Mouse (Mus musculus) MEL (cell line): ENCODE results near the gene Bpifb9b. TPM values are rescaled to one million over a fixed set of nuclear protein-coding genes. Genes with fewer than 3 reads are reported as not detected.
"Not testable (repeated sequence)": the region's sequence is repeated elsewhere in the genome, so short reads cannot be mapped to it uniquely, and the experiment has no call there.

Source experiments
- DNase-seq: peaks from one replicate; pipeline ENCODE4 v3.0.0; 2011; ENCODE audit warnings: low read depth, low spot score
- H3K27ac ChIP-seq: 2 replicates; pipeline ENCODE4 v1.5.1; 2012; ENCODE audit warnings: low read depth, mild to moderate bottlenecking, control low read depth, low read length, moderate library complexity; ENCODE audit not compliant: control insufficient read depth
- H3K27me3 ChIP-seq, 2 experiments: fragments of 150-350 bp in 1 of 2; sonication (generic) in 1 of 2; 2 replicates each; pipeline ENCODE4 v1.6.1; 2012; ENCODE audit warnings: low read length in 2 of 2, mild to moderate bottlenecking in 2 of 2, improper control_type of control experiment in 1 of 2, moderate library complexity in 1 of 2; ENCODE audit not compliant: insufficient read depth in 2 of 2, control insufficient read depth in 1 of 2
- H3K36me3 ChIP-seq, 2 experiments: 2 replicates each; pipeline ENCODE4 v1.6.1; 2012 to 2014; ENCODE audit warnings: low read length in 2 of 2, improper control_type of control experiment in 1 of 2, inconsistent platforms in 1 of 2, mild to moderate bottlenecking in 1 of 2; ENCODE audit not compliant: insufficient read depth in 2 of 2, control insufficient read depth in 1 of 2
- H3K4me1 ChIP-seq, 2 experiments: fragments of 150-350 bp in 1 of 2; sonication (generic) in 1 of 2; 2 replicates each; pipeline ENCODE4 v1.6.1; 2012; ENCODE audit warnings: low read length in 2 of 2, improper control_type of control experiment in 1 of 2, mild to moderate bottlenecking in 1 of 2; ENCODE audit not compliant: insufficient read depth in 2 of 2, control insufficient read depth in 1 of 2
- H3K4me3 ChIP-seq, 2 experiments: fragments of 150-350 bp in 1 of 2; sonication (generic) in 1 of 2; 2 replicates each; pipeline ENCODE4 v1.5.1; 2012; ENCODE audit warnings: low read depth in 2 of 2, low read length in 2 of 2, mild to moderate bottlenecking in 2 of 2, moderate library complexity in 2 of 2, control low read depth in 1 of 2, improper control_type of control experiment in 1 of 2; ENCODE audit not compliant: control insufficient read depth in 1 of 2, insufficient read depth in 1 of 2
- H3K79me2 ChIP-seq: 2 replicates; pipeline ENCODE4 v1.6.1; 2012; ENCODE audit warnings: mild to moderate bottlenecking, low read length, moderate library complexity; ENCODE audit not compliant: control insufficient read depth, poor library complexity, insufficient read depth
- H3K9ac ChIP-seq: 2 replicates; pipeline ENCODE4 v1.6.1; 2012; ENCODE audit warnings: low read depth, mild to moderate bottlenecking, control low read depth, low read length, moderate library complexity; ENCODE audit not compliant: control insufficient read depth, poor library complexity, severe bottlenecking
- H3K9me3 ChIP-seq: fragments of 150-350 bp; sonication (generic); replicated peaks from 2 replicates; pipeline ENCODE4 v1.6.1; 2012; ENCODE audit warnings: mild to moderate bottlenecking, low read length, improper control_type of control experiment, moderate library complexity; ENCODE audit not compliant: insufficient read depth
- CTCF ChIP-seq, 3 experiments: IDR thresholded peaks in 2 of 3; conservative IDR thresholded peaks in 1 of 3; 2 replicates each; pipeline ENCODE4 v1.5.1; 2011 to 2012; ENCODE audit warnings: low read length in 3 of 3, low read depth in 2 of 3, mild to moderate bottlenecking in 2 of 3, improper control_type of control experiment in 1 of 3, inconsistent platforms in 1 of 3, mixed read lengths in 1 of 3, moderate library complexity in 1 of 3; ENCODE audit not compliant: control insufficient read depth in 1 of 3, insufficient read depth in 1 of 3, poor library complexity in 1 of 3, severe bottlenecking in 1 of 3
- MAFK ChIP-seq: IDR thresholded peaks from 2 replicates; pipeline ENCODE4 v1.6.1; 2011; ENCODE audit warnings: low read depth, mild to moderate bottlenecking, low read length, improper control_type of control experiment, borderline replicate concordance
- POLR2A ChIP-seq, 2 experiments: IDR thresholded peaks; 2 replicates each; pipeline ENCODE4 v1.6.1; 2011 to 2012; ENCODE audit warnings: low read length in 2 of 2, mild to moderate bottlenecking in 2 of 2, control low read depth in 1 of 2, improper control_type of control experiment in 1 of 2, low read depth in 1 of 2, moderate library complexity in 1 of 2; ENCODE audit not compliant: control insufficient read depth in 1 of 2, insufficient read depth in 1 of 2, poor library complexity in 1 of 2
- POLR2AphosphoS5 ChIP-seq: IDR thresholded peaks from 2 replicates; pipeline ENCODE4 v1.6.1; 2012; ENCODE audit warnings: low read depth, borderline replicate concordance, mild to moderate bottlenecking, inconsistent platforms, low read length, moderate library complexity, mixed read lengths
- TAL1 ChIP-seq: IDR thresholded peaks from 2 replicates; pipeline ENCODE4 v1.6.1; 2012; ENCODE audit warnings: mild to moderate bottlenecking, inconsistent platforms, low read length, moderate library complexity, mixed read lengths
- TCF12 ChIP-seq: IDR thresholded peaks from 2 replicates; pipeline ENCODE4 v1.6.1; 2014; ENCODE audit warnings: low read depth, mild to moderate bottlenecking, inconsistent platforms, low read length, improper control_type of control experiment, moderate library complexity
- polyA plus RNA-seq, 2 experiments: library from polyadenylated mRNA; stranded (reverse) in 1 of 2; unstranded in 1 of 2; fragments of >175 nt in 1 of 2; fragments of >200 nt in 1 of 2; gene quantifications; 2 replicates each; pipeline versions ENCODE4 v1.2.1 to v1.2.4; 2012; ENCODE audit warnings: low replicate concordance in 2 of 2, low read depth in 1 of 2; ENCODE audit not compliant: insufficient read length in 2 of 2, insufficient read depth in 1 of 2, missing spikeins in 1 of 2
- total RNA-seq: library from RNA; depleted of rRNA; stranded (reverse); fragments of 300-350 nt; gene quantifications from 2 replicates; pipeline ENCODE4 v1.2.3, GENCODE M21; 2012; rRNA removed

Gene Bpifb9b
- total RNA-seq (not detected in 2 replicates), polyA plus RNA-seq (not detected)

DNA sequence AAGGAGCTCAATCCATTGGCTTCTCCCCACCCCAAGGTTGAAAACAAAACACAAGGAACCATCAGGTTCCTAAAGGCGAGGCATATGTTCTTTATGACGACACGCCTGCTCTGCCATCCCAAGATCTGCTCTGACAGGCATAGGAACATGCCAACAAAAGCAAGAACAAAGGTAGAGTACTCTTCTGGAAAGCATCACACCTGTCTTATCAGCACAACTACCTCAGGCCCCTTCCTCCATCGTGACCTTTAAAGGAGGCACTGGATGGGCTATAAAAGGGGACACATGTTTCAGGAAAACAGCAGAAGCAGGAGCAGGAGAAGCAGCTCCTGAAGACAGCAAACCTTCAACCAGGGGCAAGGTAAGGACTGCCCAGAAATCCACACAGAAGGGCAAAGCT lies at the start of gene Bpifb9b:
TSS of gene Bpifb9b (plus strand) at position 301 of the 400 bp plus-strand sequence.
- H3K9ac ChIP-seq, H3K27ac ChIP-seq, H3K4me1 ChIP-seq, H3K9me3 ChIP-seq, DNase-seq, H3K4me3 ChIP-seq, H3K27me3 ChIP-seq, H3K36me3 ChIP-seq, H3K79me2 ChIP-seq: not testable (repeated sequence)

DNA sequence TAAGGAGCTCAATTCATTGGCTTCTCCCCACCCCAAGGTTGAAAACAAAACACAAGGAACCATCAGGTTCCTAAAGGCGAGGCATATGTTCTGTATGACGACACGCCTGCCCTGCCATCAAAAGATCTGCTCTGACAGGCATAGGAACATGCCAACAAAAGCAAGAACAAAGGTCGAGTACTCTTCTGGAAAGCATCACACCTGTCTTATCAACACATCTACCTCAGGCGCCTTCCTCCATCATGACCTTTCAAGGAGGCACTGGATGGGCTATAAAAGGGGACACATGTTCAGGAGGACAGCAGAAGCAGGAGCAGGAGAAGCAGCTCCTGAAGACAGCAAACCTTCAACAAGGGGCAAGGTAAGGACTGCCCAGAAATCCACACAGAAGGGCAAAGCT lies 49.5 kb upstream of the Bpifb9b start, which contains the start of gene Bpifb9a:
TSS of gene Bpifb9a (plus strand) at position 301 of the 400 bp plus-strand sequence.
- DNase-seq, H3K9me3 ChIP-seq, H3K27me3 ChIP-seq, H3K4me3 ChIP-seq, H3K4me1 ChIP-seq, H3K9ac ChIP-seq, H3K36me3 ChIP-seq, H3K27ac ChIP-seq, H3K79me2 ChIP-seq: not testable (repeated sequence)

DNA sequence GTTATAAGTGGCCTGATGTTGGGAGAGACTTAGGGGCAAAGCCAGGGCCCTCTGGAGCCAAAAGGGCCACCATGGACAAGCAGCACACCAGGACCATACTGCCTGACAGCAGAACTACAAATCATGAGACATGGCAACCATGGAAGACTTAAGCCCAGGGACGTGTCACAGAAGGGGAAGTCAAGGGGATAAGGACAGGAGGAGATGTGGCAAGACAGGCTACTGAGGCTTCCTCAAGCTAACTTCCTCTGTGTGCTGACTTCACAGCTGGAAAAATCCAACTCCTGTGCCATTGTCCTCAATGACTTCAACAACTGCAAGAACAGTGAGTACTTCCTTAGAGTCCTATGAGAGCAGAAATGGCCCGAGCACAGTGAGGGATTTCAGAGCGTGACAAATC lies 42.6 kb upstream of the Bpifb9b start:
- not testable (repeated sequence) for H3K4me1 ChIP-seq, DNase-seq

DNA sequence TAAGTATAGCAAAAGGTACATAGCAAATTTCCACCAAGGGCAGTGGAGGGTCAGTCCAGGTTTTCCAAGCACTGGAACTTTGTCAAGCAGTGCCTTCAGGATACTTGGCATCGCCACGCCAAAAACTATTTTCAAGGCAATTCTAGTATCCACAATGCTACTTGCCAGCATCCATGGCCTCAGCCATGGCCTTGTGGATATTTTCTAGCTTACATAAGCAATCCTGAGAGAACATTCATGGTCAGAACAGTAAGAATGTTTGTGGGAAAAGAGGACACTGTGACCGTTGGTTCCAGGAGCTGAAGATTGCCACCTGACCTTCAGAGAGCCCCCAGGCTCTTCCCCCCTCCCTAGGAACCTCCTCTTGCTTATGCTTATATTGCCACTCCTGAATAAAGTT lies 15.2 kb upstream of the Bpifb9b start:
- H3K9me3 ChIP-seq, H3K36me3 ChIP-seq, H3K9ac ChIP-seq, H3K27ac ChIP-seq, H3K4me1 ChIP-seq, H3K4me3 ChIP-seq, H3K79me2 ChIP-seq, DNase-seq, H3K27me3 ChIP-seq: not testable (repeated sequence)

More for the DNA sequence above, 42.6 kb upstream of the Bpifb9b start:
- H3K9me3 ChIP-seq, H3K36me3 ChIP-seq, H3K27ac ChIP-seq, H3K79me2 ChIP-seq, H3K27me3 ChIP-seq, H3K4me3 ChIP-seq, H3K9ac ChIP-seq: not testable (repeated sequence)

DNA sequence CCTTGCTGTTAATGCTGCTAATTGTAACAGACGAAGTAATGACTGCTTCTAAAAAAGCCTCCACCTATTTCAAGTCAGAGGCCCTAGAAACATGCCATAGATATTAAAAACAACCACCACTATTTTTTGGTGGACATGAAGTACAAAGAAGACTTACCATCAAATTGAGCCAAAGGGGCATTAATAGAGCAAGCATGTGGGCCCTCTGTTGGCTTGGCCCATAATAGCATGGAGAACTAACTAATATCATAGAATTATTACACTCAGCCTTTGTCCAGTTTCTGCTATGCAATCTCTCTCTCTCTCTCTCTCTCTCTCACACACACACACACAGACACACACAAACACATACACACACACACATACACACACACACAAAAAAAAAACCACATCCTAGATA lies 14.2 kb upstream of the Bpifb9b start:
- no peak overlapping the region for H3K4me3 ChIP-seq
- TF ChIP-seq POLR2AphosphoS5 (no peak), POLR2A (IDR thresholded peaks at IDR 0.05; ENCODE audit: control insufficient read depth in 1 of 2, insufficient read depth in 1 of 2, low read depth in 1 of 2, low read length in 2 of 2, poor library complexity in 1 of 2) (no peak), CTCF (IDR thresholded peaks at IDR 0.05 in 2 of 3, conservative IDR thresholded peaks at IDR 0.05 in 1 of 3; ENCODE audit: control insufficient read depth in 1 of 3, insufficient read depth in 1 of 3, low read depth in 2 of 3, low read length in 3 of 3, poor library complexity in 1 of 3, severe bottlenecking in 1 of 3) (no peak), TCF12 (no peak), MAFK (no peak), TAL1 (no peak)
- H3K9me3 ChIP-seq, result no peaks in the 10 kb centered on the region
- H3K4me1 ChIP-seq, result no peaks in the 10 kb centered on the region
- H3K79me2 ChIP-seq, result no peaks in the 10 kb centered on the region
- no peaks in the 10 kb centered on the region for H3K27me3 ChIP-seq
- DNase-seq, result no peak
- no peaks in the 10 kb centered on the region for H3K36me3 ChIP-seq
- H3K9ac ChIP-seq, result no peak overlapping the region
- H3K27ac ChIP-seq, result no peak overlapping the region

DNA sequence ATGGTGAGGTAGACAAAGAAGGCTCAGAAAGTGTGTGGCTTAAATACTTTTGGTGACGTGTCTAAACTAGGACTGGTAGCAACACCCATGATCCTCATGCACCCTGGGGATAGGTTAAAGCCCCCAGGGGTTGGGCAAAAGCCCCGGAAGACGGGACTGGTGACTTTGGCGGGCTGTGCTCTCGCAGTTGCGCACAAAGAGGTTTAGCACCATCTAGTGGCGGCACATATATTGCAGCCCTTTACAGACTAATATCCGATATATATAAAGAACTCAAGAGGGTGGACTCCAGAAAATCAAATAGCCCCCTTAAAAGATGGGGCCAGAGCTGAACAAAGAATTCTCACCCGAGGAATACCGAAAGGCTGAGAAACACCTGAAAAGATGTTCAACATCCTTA lies 12.3 kb upstream of the Bpifb9b start:
- not testable (repeated sequence) for H3K36me3 ChIP-seq, H3K4me3 ChIP-seq, H3K79me2 ChIP-seq, H3K4me1 ChIP-seq, H3K27me3 ChIP-seq, H3K9ac ChIP-seq, H3K27ac ChIP-seq, H3K9me3 ChIP-seq, DNase-seq
